Mouse (Mus musculus): ENCODE results near the gene Wdr76. TPM values are rescaled to one million over a fixed set of nuclear protein-coding genes. Genes with fewer than 3 reads are reported as not detected.
"Not testable (repeated sequence)": the region's sequence is repeated elsewhere in the genome, so short reads cannot be mapped to it uniquely, and the experiment has no call there.

The Wdr76 gene
- 1.3 and 3.0 TPM in 2 replicates for polyA plus RNA-seq (2012; rRNA removed)

DNA sequence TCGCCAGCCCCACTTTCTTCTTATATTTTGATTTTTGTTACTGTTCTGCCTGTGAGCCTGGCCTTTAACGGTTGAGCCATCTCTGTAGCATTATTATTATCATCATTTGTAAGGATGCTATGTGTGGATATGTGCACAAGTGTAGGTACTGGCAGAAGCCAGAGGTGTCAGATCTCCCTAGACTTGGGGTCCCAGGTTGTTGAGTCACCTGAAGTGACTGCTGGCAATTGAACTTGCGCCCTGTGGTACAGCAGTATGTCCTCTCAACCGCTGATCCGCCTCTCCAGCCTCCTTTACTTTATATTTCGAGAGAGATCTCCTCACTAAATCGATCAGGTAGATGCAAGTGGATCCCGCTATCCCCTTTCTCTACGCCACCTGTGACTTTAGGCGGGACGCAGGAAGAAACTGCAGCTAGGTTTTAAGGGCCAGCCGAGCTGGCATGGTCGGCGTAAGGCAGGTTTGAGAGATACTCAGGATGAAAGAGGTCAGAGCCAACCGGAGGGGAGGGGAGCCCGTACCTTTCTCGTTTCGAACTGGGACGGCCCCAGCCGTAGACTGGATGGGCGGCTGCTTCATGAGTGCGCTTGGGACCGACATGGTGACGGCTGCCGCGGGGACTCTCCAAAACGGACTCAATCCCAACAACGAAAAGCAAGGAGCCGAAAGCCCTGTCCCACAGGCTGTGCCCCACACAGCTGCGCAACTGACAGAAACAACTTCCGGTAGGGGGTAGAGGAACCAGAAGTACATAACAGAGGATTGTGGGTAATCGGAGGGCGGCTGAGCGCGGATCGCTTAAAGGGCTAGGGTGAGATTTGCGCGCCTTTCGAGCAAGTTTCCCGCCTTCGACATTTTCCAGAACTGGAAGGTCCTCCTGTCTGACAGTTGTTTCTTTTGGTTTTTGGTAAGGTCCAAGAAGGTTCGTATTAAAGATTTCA lies at the start of gene Wdr76, which contains the start of gene Mfap1a:
Gene Wdr76, plus strand, starts transcription at position 782 of the 941 bp plus-strand sequence.
Gene Mfap1a, minus strand, starts transcription at position 724 of the 941 bp plus-strand sequence.
- 3% methylated on average over 42 of the region's 42 CpGs for WGBS
- peak; percentile 98 for TF ChIP-seq POLR2A (IDR thresholded peaks at IDR 0.05; ENCODE audit: borderline replicate concordance, extremely low read depth, low read depth, low read length)

GRCm38 (mm10) chr2:121460071-121460470 lies 46.5 kb upstream of the Wdr76 start:
- WGBS = 42% methylated on average over 2 of the region's 2 CpGs
- peaks cover 3% of the 10 kb centered on the region; the same call in 1 of the 2 replicates for H3K4me1 ChIP-seq (ENCODE audit: control insufficient read depth, insufficient read depth, low read length)
- TF ChIP-seq POLR2A (IDR thresholded peaks at IDR 0.05; ENCODE audit: borderline replicate concordance, extremely low read depth, low read depth, low read length) = no peak
- TF ChIP-seq CTCF (IDR thresholded peaks at IDR 0.05; ENCODE audit: insufficient read depth, low read length) = no peak
- H3K4me3 ChIP-seq (replicated peaks; ENCODE audit: extremely low read depth, low read depth, low read length) = no peak overlapping the region
- DNase-seq = no peak

More for the DNA sequence above, at the start of gene Wdr76, which contains the start of gene Mfap1a:
- H3K4me1 ChIP-seq (ENCODE audit: control insufficient read depth, insufficient read depth, low read length) = not testable (repeated sequence)
- peak within 1 kb of the TSS; percentile 68 for H3K4me3 ChIP-seq (replicated peaks; ENCODE audit: extremely low read depth, low read depth, low read length)
- DNase-seq = peak; percentile 79

- DNase-seq; H3K4me1 ChIP-seq (ENCODE audit: control insufficient read depth, insufficient read depth, low read length); H3K4me3 ChIP-seq (replicated peaks; ENCODE audit: extremely low read depth, low read depth, low read length): not testable (repeated sequence)
- WGBS = 51% methylated on average over 2 of the region's 6 CpGs
These were observed 37.5 kb upstream of the Wdr76 start for GRCm38 (mm10) chr2:121468982-121469381.

GRCm38 (mm10) chr2:121472783-121473182 lies 33.7 kb upstream of the Wdr76 start:
- DNase-seq; H3K4me1 ChIP-seq (ENCODE audit: control insufficient read depth, insufficient read depth, low read length); H3K4me3 ChIP-seq (replicated peaks; ENCODE audit: extremely low read depth, low read depth, low read length): not testable (repeated sequence)
- WGBS = 95% methylated on average over 3 of the region's 3 CpGs

DNA sequence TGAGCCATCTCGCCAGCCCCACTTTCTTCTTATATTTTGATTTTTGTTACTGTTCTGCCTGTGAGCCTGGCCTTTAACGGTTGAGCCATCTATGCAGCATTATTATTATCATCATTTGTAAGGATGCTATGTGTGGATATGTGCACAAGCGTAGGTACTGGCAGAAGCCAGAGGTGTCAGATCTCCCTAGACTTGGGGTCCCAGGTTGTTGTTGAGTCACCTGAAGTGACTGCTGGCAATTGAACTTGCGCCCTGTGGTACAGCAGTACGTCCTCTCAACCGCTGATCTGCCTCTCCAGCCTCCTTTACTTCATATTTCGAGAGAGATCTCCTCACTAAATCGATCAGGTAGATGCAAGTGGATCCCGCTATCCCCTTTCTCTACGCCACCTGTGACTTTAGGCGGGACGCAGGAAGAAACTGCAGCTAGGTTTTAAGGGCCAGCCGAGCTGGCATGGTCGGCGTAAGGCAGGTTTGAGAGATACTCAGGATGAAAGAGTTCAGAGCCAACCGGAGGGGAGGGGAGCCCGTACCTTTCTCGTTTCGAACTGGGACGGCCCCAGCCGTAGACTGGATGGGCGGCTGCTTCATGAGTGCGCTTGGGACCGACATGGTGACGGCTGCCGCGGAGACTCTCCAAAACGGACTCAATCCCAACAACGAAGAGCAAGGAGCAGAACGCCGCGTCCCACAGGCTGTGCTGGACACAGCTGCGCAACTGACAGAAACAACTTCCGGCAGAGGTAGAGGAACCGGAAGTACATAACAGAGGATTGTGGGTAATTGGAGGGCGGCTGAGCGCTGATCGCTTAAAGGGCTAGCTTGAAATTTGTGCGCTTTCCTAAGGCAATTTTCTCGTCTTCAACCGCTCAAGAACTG lies 33.0 kb upstream of the Wdr76 start, which contains the start of gene Mfap1b:
Gene Mfap1b, minus strand, starts transcription at position 767 of the 879 bp plus-strand sequence.
- peak; percentile 70 for DNase-seq
- H3K4me1 ChIP-seq (ENCODE audit: control insufficient read depth, insufficient read depth, low read length) = not testable (repeated sequence)
- 4% methylated on average over 41 of the region's 41 CpGs for WGBS
- TF ChIP-seq POLR2A (IDR thresholded peaks at IDR 0.05; ENCODE audit: borderline replicate concordance, extremely low read depth, low read depth, low read length) = peak; percentile 98
- H3K4me3 ChIP-seq (replicated peaks; ENCODE audit: extremely low read depth, low read depth, low read length) = peak within 1 kb of the TSS; percentile 79

GRCm38 (mm10) chr2:121474180-121474535 lies 32.4 kb upstream of the Wdr76 start:
- no peak for DNase-seq
- TF ChIP-seq POLR2A (IDR thresholded peaks at IDR 0.05; ENCODE audit: borderline replicate concordance, extremely low read depth, low read depth, low read length) (no peak), CTCF (IDR thresholded peaks at IDR 0.05; ENCODE audit: insufficient read depth, low read length) (no peak)
- WGBS = 21% methylated on average over 8 of the region's 8 CpGs
- peaks cover 2% of the 10 kb centered on the region; the same call in 1 of the 2 replicates for H3K4me1 ChIP-seq (ENCODE audit: control insufficient read depth, insufficient read depth, low read length)
- peak overlapping the region; percentile 79 for H3K4me3 ChIP-seq (replicated peaks; ENCODE audit: extremely low read depth, low read depth, low read length)

- not testable (repeated sequence) for DNase-seq; H3K4me3 ChIP-seq (replicated peaks; ENCODE audit: extremely low read depth, low read depth, low read length); H3K4me1 ChIP-seq (ENCODE audit: control insufficient read depth, insufficient read depth, low read length)
- 96% methylated on average over 2 of the region's 2 CpGs for whole genome bisulfite sequencing
These were observed 31.2 kb upstream of the Wdr76 start for GRCm38 (mm10) chr2:121475306-121475705.

DNA sequence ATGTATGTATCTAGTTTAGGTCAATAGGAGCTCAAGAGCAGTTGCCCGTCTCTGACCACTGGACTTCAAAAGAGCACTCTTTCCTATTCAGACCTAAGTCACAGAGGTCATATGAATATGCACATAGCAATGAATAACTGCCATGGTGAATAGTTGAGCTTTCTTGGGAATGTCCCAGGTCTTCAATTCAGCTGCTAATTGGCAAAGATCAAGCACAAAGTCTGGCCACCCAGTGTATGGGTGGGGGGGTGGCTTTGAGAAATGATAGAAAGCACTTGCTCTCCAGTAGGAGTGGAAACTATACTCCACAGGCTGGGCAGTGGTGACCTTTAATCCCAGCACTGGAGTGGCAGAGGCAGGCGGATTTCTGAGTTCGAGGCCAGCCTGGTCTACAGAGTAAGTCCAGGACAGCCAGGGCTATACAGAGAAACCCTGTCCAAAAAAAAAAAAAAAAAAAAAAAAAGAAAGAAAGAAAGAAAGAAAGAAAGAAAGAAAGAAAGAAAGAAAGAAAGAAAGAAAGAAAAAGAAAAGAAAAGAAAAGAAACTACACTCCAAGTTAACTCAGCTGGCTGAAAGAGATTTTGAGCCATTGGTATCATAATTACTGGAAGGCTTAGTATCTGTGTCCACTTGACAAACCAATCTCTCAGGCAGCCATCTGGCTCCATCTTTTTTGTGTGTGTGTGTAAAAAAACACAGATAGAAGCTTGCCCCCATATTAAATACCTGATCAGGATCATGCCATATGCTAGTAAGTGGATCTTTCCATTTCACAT lies 28.8 kb upstream of the Wdr76 start:
- 81% methylated on average over 3 of the region's 3 CpGs for WGBS
- TF ChIP-seq POLR2A (IDR thresholded peaks at IDR 0.05; ENCODE audit: borderline replicate concordance, extremely low read depth, low read depth, low read length) (no peak), CTCF (IDR thresholded peaks at IDR 0.05; ENCODE audit: insufficient read depth, low read length) (no peak)

GRCm38 (mm10) chr2:121480498-121480897 lies 26.0 kb upstream of the Wdr76 start:
- no peaks in the 10 kb centered on the region for H3K4me1 ChIP-seq (ENCODE audit: control insufficient read depth, insufficient read depth, low read length)
- WGBS = 42% methylated on average over 3 of the region's 3 CpGs
- TF ChIP-seq POLR2A (IDR thresholded peaks at IDR 0.05; ENCODE audit: borderline replicate concordance, extremely low read depth, low read depth, low read length) (no peak), CTCF (IDR thresholded peaks at IDR 0.05; ENCODE audit: insufficient read depth, low read length) (peak; percentile 80)
- no peak overlapping the region for H3K4me3 ChIP-seq (replicated peaks; ENCODE audit: extremely low read depth, low read depth, low read length)
- peak; percentile 19 for DNase-seq

More for the DNA sequence above, 28.8 kb upstream of the Wdr76 start:
- no peak for DNase-seq
- H3K4me1 ChIP-seq (ENCODE audit: control insufficient read depth, insufficient read depth, low read length) = no peaks in the 10 kb centered on the region
- H3K4me3 ChIP-seq (replicated peaks; ENCODE audit: extremely low read depth, low read depth, low read length) = no peak overlapping the region

DNA sequence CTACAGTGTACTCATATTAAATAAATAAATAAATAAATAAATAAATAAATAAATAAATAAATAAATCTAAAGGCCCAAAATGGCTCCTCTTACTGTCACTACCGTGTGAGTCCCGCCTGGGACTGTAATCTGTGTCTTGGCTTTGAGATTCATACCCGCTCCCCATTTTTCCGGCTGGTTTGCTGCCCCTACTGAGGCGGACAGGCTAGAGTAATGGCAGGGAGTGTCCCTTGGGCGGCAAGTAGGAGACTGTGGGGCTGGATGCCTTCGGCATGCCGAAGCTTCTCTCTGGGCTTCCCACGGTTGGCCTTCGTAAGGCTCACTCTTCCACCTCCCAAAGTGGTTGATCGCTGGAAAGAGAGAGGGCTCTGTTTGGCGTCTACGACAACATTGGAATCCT lies 25.6 kb upstream of the Wdr76 start:
- not testable (repeated sequence) for H3K4me1 ChIP-seq (ENCODE audit: control insufficient read depth, insufficient read depth, low read length); H3K4me3 ChIP-seq (replicated peaks; ENCODE audit: extremely low read depth, low read depth, low read length); DNase-seq
- 79% methylated on average over 13 of the region's 13 CpGs for WGBS

All from lung, adult 2 months (tissue).